Mouse (Mus musculus) CD4-positive, CD25-positive, alpha-beta regulatory T cell, adult 2 months (primary cell): Measurements from ENCODE around the gene Glg1.

Experiments used
- DNase-seq: peaks from one replicate; pipeline ENCODE4 v3.0.0-alpha.2; 2012; ENCODE audit warnings: low read depth, low spot score

Gene Glg1

GRCm38 (mm10) chr8:111145460-111146012, 113.5 kb downstream of the Glg1 start:
- DNase-seq = peak; percentile 96

DNA sequence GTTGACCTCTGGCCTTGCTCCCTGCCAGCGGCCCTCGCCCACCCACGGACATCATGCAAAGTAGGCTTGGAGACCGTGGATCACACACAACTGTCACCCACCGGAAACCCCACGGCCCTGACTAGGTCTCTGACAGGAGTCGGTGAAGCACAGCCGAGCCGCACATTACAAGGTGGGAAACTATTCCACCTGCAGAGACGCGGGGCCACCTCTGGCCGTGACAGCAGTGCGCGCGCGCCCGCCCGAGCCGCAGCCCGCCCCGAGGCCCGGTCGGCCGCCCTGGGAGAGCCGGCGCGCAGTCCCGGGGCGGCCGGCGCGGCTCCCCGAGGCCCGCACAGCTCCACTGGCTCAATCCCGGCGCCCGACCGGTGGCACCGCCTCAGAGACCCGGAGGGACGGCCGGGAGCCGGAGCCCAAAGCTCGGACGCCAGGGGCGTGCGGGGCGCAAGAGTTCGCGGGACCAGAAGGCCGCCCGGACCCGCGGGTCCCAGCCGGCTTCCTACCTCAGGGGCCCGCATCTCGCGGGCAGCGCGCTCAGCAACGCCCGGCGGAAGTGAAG, 114.0 kb downstream of the Glg1 start:
- peak; percentile 48 for DNase-seq

DNA sequence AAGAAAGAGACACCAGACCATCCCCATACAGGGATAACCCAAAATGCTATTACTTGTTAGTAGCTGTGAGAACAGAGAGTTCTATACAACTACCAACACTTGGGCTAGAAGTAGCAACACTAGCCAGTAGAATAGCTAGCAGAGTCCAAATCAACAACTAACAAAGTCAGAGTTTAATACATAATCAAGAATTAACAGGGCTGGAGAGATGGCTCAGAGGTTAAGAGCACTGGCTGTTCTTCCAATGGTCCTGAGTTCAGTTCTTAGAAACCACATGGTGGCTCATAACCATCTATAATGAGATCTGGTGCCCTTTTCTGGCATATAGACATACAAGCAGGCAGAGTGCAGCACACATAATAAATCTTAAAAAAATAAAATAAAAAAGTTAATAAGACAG, 116.5 kb downstream of the Glg1 start:
- no peak for DNase-seq

GRCm38 (mm10) chr8:111130756-111131155, 128.3 kb downstream of the Glg1 start:
- DNase-seq = no peak

GRCm38 (mm10) chr8:111119481-111119880, 139.5 kb downstream of the Glg1 start:
- DNase-seq = no peak

GRCm38 (mm10) chr8:111114891-111115290, 144.1 kb downstream of the Glg1 start:
- DNase-seq = no peak
